Mouse (Mus musculus) MEL (cell line): ENCODE measurements around the gene Traf3ip2.

Experiments used
- CHD2 ChIP-seq: IDR thresholded peaks from 2 replicates; pipeline ENCODE4 v1.6.1; 2011; ENCODE audit warnings: low read length, improper control_type of control experiment
- NELFE ChIP-seq: IDR thresholded peaks from 2 replicates; pipeline ENCODE4 v1.6.1; 2011; ENCODE audit warnings: low read depth, low read length, improper control_type of control experiment
- POLR2A ChIP-seq, 2 experiments: IDR thresholded peaks; 2 replicates each; pipeline ENCODE4 v1.6.1; 2011 to 2012; ENCODE audit warnings: low read length in 2 of 2, mild to moderate bottlenecking in 2 of 2, control low read depth in 1 of 2, improper control_type of control experiment in 1 of 2, low read depth in 1 of 2, moderate library complexity in 1 of 2; ENCODE audit not compliant: control insufficient read depth in 1 of 2, insufficient read depth in 1 of 2, poor library complexity in 1 of 2
- RCOR1 ChIP-seq: IDR thresholded peaks from 2 replicates; pipeline ENCODE4 v1.6.1; 2012; ENCODE audit warnings: low read depth, mild to moderate bottlenecking, inconsistent platforms, low read length, improper control_type of control experiment
- SIN3A ChIP-seq: IDR thresholded peaks from 2 replicates; pipeline ENCODE4 v1.6.1; 2012; ENCODE audit warnings: low read length, improper control_type of control experiment, inconsistent platforms
- TAL1 ChIP-seq: IDR thresholded peaks from 2 replicates; pipeline ENCODE4 v1.6.1; 2012; ENCODE audit warnings: mild to moderate bottlenecking, inconsistent platforms, low read length, moderate library complexity, mixed read lengths
- ZC3H11A ChIP-seq: IDR thresholded peaks from 2 replicates; pipeline ENCODE4 v1.6.1; 2012; ENCODE audit warnings: low read depth, mild to moderate bottlenecking, inconsistent platforms, low read length, improper control_type of control experiment

GRCm38 (mm10) chr10:39597792-39598183 is 14.9 kb upstream of the Traf3ip2 start:
- TF ChIP-seq NELFE, result no peak
- no peak for TF ChIP-seq ZC3H11A
- TF ChIP-seq POLR2A (IDR thresholded peaks at IDR 0.05; ENCODE audit: control insufficient read depth in 1 of 2, insufficient read depth in 1 of 2, low read depth in 1 of 2, low read length in 2 of 2, poor library complexity in 1 of 2), result no peak
- TF ChIP-seq CHD2, result no peak
- no peak for TF ChIP-seq SIN3A
- no peak for TF ChIP-seq TAL1
- no peak for TF ChIP-seq RCOR1
